Mouse (Mus musculus) testis, adult 2 months (tissue): ENCODE measurements around the gene Fam120a. TPM values are rescaled to one million over a fixed set of nuclear protein-coding genes. Genes with fewer than 3 reads are reported as not detected.

ENCODE experiments used
- H3K27ac ChIP-seq: fragments of 200-500 bp; 2 replicates; pipeline ENCODE4 v1.5.1; 2012; ENCODE audit warnings: low read depth, low read length; ENCODE audit not compliant: control insufficient read depth, insufficient read depth
- H3K27me3 ChIP-seq: fragments of 200-500 bp; 2 replicates; pipeline ENCODE4 v1.6.1; 2012; ENCODE audit warnings: mild to moderate bottlenecking, low read length, moderate library complexity; ENCODE audit not compliant: control insufficient read depth, insufficient read depth
- H3K36me3 ChIP-seq: fragments of 200-500 bp; 2 replicates; pipeline ENCODE4 v1.6.1; 2012; ENCODE audit warnings: mild to moderate bottlenecking, low read length; ENCODE audit not compliant: control insufficient read depth, insufficient read depth
- H3K4me1 ChIP-seq: fragments of 200-500 bp; 2 replicates; pipeline ENCODE4 v1.6.1; 2012; ENCODE audit warnings: low read length; ENCODE audit not compliant: control insufficient read depth, insufficient read depth
- H3K4me3 ChIP-seq: fragments of 200-500 bp; 2 replicates; pipeline ENCODE4 v1.5.1; 2012; ENCODE audit warnings: low read depth, mild to moderate bottlenecking, low read length, moderate library complexity, mixed read lengths; ENCODE audit not compliant: control insufficient read depth
- CTCF ChIP-seq: fragments of 200-500 bp; IDR thresholded peaks from 2 replicates; pipeline ENCODE4 v1.5.1; 2012; ENCODE audit warnings: low read depth, mild to moderate bottlenecking, inconsistent platforms, low read length, moderate library complexity; ENCODE audit not compliant: control insufficient read depth, insufficient read depth, insufficient replicate concordance
- POLR2A ChIP-seq: fragments of 200-500 bp; IDR thresholded peaks from 2 replicates; pipeline ENCODE4 v1.6.1; 2012; ENCODE audit warnings: low read depth, mild to moderate bottlenecking, inconsistent platforms, low read length, moderate library complexity; ENCODE audit not compliant: control insufficient read depth
- polyA plus RNA-seq: library from polyadenylated mRNA; depleted of rRNA; stranded (reverse); fragments of >200 nt; gene quantifications from 2 replicates; pipeline ENCODE4 v1.2.3, GENCODE M21; 2012; rRNA removed

Gene Fam120a
- polyA plus RNA-seq, result 10.4 and 10.8 TPM in 2 replicates

DNA sequence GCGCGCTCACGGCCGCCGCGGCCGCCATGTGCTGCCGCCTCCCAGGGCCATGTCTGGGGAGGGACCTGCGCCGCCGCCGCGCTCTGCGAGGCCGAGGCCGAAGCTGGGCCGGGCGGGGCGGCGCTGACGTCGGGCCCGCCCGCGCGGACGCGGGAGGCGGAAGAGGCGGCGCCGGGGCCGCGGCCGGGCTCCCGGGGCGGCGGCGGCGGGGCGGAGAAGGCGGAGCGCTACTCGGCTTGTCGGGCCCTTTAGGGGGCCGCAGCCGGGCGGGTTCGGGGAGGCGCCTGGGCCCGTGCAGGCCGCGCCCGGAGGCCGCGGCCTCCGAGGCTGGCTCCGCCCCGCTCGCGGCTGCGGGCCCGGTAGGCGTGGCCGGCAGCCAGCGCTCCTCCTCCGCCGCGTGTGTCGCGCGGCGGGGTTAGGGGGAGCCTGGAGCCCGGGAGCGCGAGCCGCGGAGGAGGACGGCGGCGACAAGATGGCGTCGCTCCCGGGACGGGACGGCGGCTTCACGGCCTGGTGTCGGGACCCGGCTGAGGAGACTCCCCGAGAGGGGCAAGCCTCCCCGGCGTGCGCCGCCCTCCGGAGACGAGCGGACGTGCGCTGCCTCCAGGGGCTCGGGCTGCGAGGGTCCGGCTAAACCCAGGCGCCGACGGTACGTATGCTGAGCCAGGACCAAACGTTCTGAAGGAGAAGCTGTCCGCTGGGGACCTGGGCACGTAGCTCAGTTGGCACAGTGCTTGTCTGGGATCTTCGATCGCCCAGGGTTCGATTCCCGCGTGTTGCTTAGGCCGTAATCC, at the start of gene Fam120a:
Gene Fam120a, minus strand, starts transcription at position 62 of the 794 bp plus-strand sequence.
- Histone ChIP-seq H3K27ac (peak within 1 kb of the TSS; percentile 93), H3K4me3 (peak within 1 kb of the TSS; percentile 92), H3K27me3 (no peaks in the 10 kb centered on the region), H3K4me1 (peaks cover 11% of the 10 kb centered on the region), H3K36me3 (no peaks in the 10 kb centered on the region)
- TF ChIP-seq CTCF, result no peak
- TF ChIP-seq POLR2A, result peak; percentile 64

DNA sequence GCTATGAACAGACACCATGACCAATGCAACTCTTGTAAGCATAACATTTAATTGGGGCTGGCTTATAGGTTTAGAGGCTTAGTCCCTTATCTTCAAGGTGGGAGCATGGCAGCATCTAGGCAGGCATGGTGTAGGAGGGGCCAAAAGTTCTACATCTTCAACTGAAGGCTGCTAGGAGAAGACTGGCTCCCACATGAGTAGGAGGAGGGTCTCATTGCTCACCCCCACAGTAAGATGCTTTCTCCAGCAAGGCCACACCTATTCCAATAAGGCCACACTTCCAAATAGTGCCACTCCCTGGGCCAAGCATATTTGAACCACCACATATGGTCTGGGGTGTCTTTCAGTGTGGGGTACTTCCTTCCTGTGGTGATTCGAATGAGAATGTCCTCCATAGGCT, 49.6 kb upstream of the Fam120a start:
- no peaks in the 10 kb centered on the region for H3K27me3 ChIP-seq
- H3K4me1 ChIP-seq, result peaks cover 12% of the 10 kb centered on the region
- no peak overlapping the region for H3K4me3 ChIP-seq
- H3K36me3 ChIP-seq, result no peaks in the 10 kb centered on the region
- no peak for TF ChIP-seq POLR2A
- TF ChIP-seq CTCF, result no peak
- H3K27ac ChIP-seq, result no peak overlapping the region

DNA sequence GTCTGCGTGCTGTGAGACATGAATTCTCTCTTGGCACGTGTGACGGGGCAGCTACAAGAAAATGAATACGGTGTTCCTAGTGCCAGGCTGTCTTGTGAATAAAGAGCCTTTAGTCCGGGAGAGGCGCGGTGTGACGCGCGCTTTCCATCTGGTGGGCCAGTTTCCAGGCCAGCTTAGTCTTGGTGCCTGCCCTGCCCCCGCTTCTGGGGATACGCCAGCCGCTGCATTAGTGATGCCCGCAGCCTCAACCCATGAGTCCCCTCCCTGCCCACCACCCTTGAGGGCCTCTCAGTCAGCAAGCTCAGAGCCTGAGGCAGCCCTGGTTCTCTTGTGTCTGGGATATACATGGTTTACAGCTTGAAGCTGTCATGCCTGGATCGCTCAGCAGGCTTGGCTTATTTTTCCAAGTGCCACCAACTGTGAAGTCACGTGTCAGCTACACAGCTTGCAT, 48.5 kb upstream of the Fam120a start:
- TF ChIP-seq POLR2A (no peak), CTCF (no peak)
- peaks cover 12% of the 10 kb centered on the region for H3K4me1 ChIP-seq
- H3K27me3 ChIP-seq, result no peaks in the 10 kb centered on the region
- H3K27ac ChIP-seq, result no peak overlapping the region
- H3K36me3 ChIP-seq, result no peaks in the 10 kb centered on the region
- H3K4me3 ChIP-seq, result no peak overlapping the region

DNA sequence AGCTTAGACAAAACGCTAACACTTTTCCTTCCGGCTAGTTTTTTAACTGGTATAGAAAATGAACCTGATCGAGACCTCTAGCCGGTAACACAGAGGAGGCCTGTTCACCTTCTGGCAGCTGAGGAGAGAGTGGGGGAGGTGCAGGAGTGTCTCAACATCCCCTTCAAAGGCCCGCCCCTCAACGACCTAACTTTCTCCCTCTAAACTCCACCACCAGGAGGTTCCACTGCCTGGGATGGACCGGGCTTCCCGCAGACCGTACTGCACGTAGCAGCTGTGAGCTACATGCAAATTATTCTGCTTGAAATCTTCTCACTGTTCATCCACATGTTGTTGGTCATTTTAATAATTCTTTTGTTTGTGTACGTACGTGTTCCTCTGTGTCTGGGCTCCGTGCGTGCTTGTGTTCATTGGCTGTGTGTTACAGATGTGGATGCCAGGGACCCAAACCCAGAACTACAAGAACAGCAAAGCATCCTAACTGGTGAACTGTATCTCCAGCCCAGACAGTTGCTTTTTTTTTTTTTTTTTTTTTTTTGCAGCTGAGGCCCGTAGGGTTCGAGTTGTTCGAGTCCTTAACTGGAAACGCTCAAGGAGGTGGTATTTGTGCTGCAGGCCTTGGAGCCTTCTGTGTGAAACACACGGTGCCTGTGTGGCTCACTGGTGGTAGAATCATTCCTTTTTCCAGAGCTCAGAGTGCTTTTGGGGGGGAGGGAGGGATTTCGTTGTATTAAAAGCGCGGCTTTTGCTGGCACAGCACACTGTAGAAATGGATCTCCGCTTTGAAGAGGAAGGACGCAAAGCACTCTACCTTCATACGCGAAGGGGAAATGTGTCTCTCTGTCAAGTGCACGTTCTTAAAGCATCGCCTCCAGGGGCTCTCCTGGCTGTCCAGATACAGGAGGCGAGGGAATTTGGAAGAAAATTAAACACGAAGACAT, 47.8 kb upstream of the Fam120a start:
- TF ChIP-seq CTCF, result no peak
- no peak for TF ChIP-seq POLR2A

DNA sequence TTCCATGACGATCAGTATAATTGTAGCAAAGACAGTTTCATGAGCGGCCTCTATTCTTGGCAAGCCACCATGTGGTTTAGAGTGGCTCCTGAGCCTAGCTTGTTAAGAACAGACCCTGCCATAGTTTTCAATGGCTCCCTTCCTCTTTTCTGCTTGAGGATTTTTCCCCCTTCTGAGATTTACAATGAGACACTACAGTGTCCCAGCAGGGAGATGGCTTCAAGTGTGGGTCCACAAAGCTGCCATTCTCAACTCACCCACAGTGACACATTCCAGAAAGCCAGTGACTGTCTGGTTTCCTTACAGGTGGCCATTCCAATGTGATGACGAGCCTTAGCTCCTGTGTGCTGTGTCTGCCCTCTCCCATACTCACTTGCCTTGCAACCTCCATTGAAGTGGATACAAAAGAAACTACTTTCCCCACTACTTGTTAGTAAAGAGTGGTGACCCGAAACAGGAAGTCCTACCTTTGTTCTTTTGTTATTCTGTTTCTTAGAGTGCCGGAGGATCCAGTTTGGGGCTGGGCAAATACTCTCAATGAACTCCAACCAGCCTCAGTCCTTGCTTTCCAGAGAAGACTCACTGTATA, 45.5 kb upstream of the Fam120a start:
- Histone ChIP-seq H3K36me3 (no peaks in the 10 kb centered on the region), H3K4me1 (peaks cover 15% of the 10 kb centered on the region), H3K27me3 (no peaks in the 10 kb centered on the region), H3K4me3 (no peak overlapping the region), H3K27ac (no peak overlapping the region)
- TF ChIP-seq CTCF, result no peak
- no peak for TF ChIP-seq POLR2A

More for the DNA sequence above, 47.8 kb upstream of the Fam120a start:
- H3K27me3 ChIP-seq, result no peaks in the 10 kb centered on the region
- peak overlapping the region; percentile 8; the same call in 1 of the 2 replicates for H3K4me3 ChIP-seq
- H3K36me3 ChIP-seq, result no peaks in the 10 kb centered on the region
- peaks cover 12% of the 10 kb centered on the region for H3K4me1 ChIP-seq
- no peak overlapping the region for H3K27ac ChIP-seq

DNA sequence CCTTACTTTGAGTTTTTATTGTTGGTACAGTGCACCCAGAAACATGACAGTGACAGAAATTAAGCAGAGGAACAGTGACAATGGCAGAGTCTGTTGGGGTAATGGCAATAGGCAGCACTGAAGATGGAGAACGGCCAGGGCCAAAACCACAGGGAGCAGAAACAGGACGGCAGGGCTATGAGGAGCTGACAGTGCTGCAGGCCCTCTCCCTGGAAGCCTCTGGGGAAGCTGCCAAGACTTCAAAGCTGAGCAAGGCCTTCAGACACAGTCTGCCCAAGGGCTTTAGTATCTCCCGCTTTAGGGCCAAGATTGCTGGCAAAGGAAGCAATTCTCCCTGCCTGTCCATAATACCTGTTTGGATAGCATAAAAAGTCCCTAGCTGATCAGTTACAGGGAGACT, 33.9 kb upstream of the Fam120a start:
- TF ChIP-seq POLR2A (no peak), CTCF (no peak)
- no peaks in the 10 kb centered on the region for H3K4me1 ChIP-seq
- H3K27ac ChIP-seq, result no peak overlapping the region
- H3K27me3 ChIP-seq, result no peaks in the 10 kb centered on the region
- no peaks in the 10 kb centered on the region for H3K36me3 ChIP-seq
- H3K4me3 ChIP-seq, result no peak overlapping the region

DNA sequence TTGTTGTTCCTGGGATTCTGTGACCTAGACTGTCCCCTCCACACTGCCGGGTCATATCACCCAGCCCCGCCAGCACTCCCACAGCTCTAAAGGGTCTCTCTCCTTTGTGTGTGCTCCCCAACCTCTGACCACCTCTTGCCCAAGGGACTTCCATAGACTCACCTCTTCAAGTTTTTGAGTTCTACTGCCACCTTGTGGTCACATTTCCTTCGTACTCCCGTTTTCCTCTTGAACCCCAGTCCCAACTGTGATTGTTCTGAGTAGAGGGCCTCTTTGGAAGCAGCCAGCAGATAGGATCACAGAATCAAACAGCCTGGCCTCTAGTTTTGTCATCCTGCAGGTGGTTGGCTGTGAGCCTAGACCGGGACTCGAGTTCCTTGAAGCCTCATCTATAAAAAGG, 30.8 kb upstream of the Fam120a start:
- H3K36me3 ChIP-seq, result no peaks in the 10 kb centered on the region
- peak; percentile 16; the same call in 1 of the 2 replicates for TF ChIP-seq CTCF
- no peak for TF ChIP-seq POLR2A
- no peak overlapping the region for H3K4me3 ChIP-seq
- H3K27ac ChIP-seq, result no peak overlapping the region
- H3K27me3 ChIP-seq, result no peaks in the 10 kb centered on the region
- H3K4me1 ChIP-seq, result no peaks in the 10 kb centered on the region
